Mouse (Mus musculus) neural tube, embryonic 14.5 days (tissue): ENCODE results near the gene Asns. TPM values are rescaled to one million over a fixed set of nuclear protein-coding genes. Genes with fewer than 3 reads are reported as not detected.
"Not testable (repeated sequence)": the region's sequence is repeated elsewhere in the genome, so short reads cannot be mapped to it uniquely, and the experiment has no call there.

Source experiments
- ATAC-seq: fragments of 200-750 bp; cut with Nextera tagmentation; 2 replicates; pipeline ENCODE4 v1.8.0; 2017; ENCODE audit warnings: low read depth, mild to moderate bottlenecking, moderate TSS enrichment, moderate library complexity
- H3K27ac ChIP-seq: fragments of 300-500 bp; sonication (generic); 2 replicates; pipeline ENCODE4 v1.5.1; 2014; ENCODE audit warnings: low read depth, mild to moderate bottlenecking, control low read depth, low read length, moderate library complexity, mixed read lengths
- H3K27me3 ChIP-seq: fragments of 300-500 bp; sonication (generic); 2 replicates; pipeline ENCODE4 v1.6.1; 2014; ENCODE audit warnings: low read length; ENCODE audit not compliant: control insufficient read depth, insufficient read depth
- H3K36me3 ChIP-seq: fragments of 300-500 bp; sonication (generic); 2 replicates; pipeline ENCODE4 v1.6.1; 2014; ENCODE audit warnings: low read length, mixed read lengths; ENCODE audit not compliant: control insufficient read depth, insufficient read depth
- H3K4me1 ChIP-seq: fragments of 300-500 bp; sonication (generic); 2 replicates; pipeline ENCODE4 v1.6.1; 2014; ENCODE audit warnings: low read length; ENCODE audit not compliant: control insufficient read depth, insufficient read depth
- H3K4me2 ChIP-seq: fragments of 300-500 bp; sonication (generic); 2 replicates; pipeline ENCODE4 v1.6.1; 2014; ENCODE audit warnings: mild to moderate bottlenecking, low read depth, low read length, control low read depth
- H3K4me3 ChIP-seq: fragments of 300-500 bp; sonication (generic); 2 replicates; pipeline ENCODE4 v1.5.1; 2014; ENCODE audit warnings: low read depth, low read length, control low read depth, mixed read lengths
- H3K9ac ChIP-seq: fragments of 300-500 bp; sonication (generic); replicated peaks from 2 replicates; pipeline ENCODE4 v1.6.1; 2014; ENCODE audit warnings: low read depth, mild to moderate bottlenecking, control low read depth, low read length, mixed read lengths
- H3K9me3 ChIP-seq: fragments of 300-500 bp; sonication (generic); 2 replicates; pipeline ENCODE4 v1.6.1; 2016; ENCODE audit warnings: low read length; ENCODE audit not compliant: control insufficient read depth
- WGBS: fragments of 180-500 bp; shearing (Covaris S2); extraction: QIAGEN DNeasy Blood & Tissue Kit; methylation state at CpG from one replicate; pipeline ENCODE4 v1.1.7; 2014; 5-methylcytosine and 5-hydroxymethylcytosine counted together
- polyA plus RNA-seq: library from polyadenylated mRNA; unstranded; fragments of >200 nt; fragmentation: Nextera tagmentation; extraction: Ambion mirVana; gene quantifications from 2 replicates; pipeline ENCODE4 v1.2.1, GENCODE M21; 2014

Asns gene
- polyA plus RNA-seq, 1 experiment from 2014 or later, result 121 TPM

GRCm38 (mm10) chr6:7668332-7668731 lies 24.7 kb downstream of the Asns start:
- no peak overlapping the region for H3K4me2 ChIP-seq
- no peak overlapping the region for H3K4me3 ChIP-seq
- H3K9me3 ChIP-seq, result no peaks in the 10 kb centered on the region
- WGBS, result 85% methylated on average over 5 of the region's 5 CpGs
- no peaks in the 10 kb centered on the region for H3K36me3 ChIP-seq
- no peak overlapping the region for H3K9ac ChIP-seq
- no peaks in the 10 kb centered on the region for H3K4me1 ChIP-seq
- no peak for ATAC-seq
- H3K27ac ChIP-seq, result no peak overlapping the region
- no peaks in the 10 kb centered on the region for H3K27me3 ChIP-seq

- not testable (repeated sequence) for H3K27ac ChIP-seq, H3K36me3 ChIP-seq, H3K4me2 ChIP-seq, H3K9ac ChIP-seq, H3K27me3 ChIP-seq, H3K4me3 ChIP-seq, H3K4me1 ChIP-seq, H3K9me3 ChIP-seq, ATAC-seq
- 95% methylated on average over 3 of the region's 4 CpGs for WGBS
Measured at GRCm38 (mm10) chr6:7665902-7666301, 27.2 kb downstream of the Asns start.

GRCm38 (mm10) chr6:7661455-7661854 lies 31.6 kb downstream of the Asns start:
- no peak overlapping the region for H3K9ac ChIP-seq

DNA sequence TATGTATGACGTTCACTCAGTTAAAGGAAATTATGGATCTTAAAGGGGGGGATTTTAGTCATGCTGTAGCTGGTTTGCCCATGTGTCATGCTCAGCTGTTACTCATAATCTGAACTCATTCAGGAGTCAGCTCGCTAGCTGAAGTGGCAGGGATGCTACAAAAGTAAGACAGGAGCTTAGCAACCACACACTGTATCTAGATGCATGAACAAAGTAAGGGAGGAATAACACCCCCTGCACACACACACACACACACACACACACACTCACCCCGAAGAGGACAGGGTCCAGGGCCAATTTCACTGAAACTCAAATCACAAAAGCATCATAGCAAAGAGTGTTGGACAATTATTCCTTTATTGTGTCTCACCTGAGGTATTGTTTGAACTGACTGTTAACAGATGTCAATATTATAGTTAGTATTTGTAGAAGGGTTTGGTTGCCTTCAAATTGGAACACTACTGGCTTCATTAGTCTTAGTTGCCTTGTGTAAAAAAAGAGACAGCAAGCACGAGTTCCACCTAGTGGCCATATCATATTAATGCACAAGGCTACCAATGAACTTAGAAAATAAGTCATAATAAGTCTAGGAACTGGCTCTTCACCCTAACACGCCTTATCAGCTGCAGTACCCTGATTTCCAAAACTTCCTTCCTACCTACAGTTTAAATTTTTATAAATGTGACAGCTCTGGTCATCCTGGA lies 32.5 kb downstream of the Asns start:
- Histone ChIP-seq H3K4me2 (no peak overlapping the region), H3K27me3 (no peaks in the 10 kb centered on the region), H3K4me3 (no peak overlapping the region), H3K4me1 (no peaks in the 10 kb centered on the region), H3K36me3 (no peaks in the 10 kb centered on the region), H3K9me3 (no peaks in the 10 kb centered on the region), H3K9ac (no peak overlapping the region), H3K27ac (no peak overlapping the region)
- peak; percentile 44; the same call in 1 of the 2 replicates for ATAC-seq
- 68% methylated on average over 5 of the region's 5 CpGs for WGBS

More at GRCm38 (mm10) chr6:7661455-7661854, 31.6 kb downstream of the Asns start:
- Histone ChIP-seq H3K4me2 (no peak overlapping the region), H3K27ac (no peak overlapping the region), H3K27me3 (no peaks in the 10 kb centered on the region), H3K4me3 (no peak overlapping the region), H3K9me3 (no peaks in the 10 kb centered on the region), H3K36me3 (no peaks in the 10 kb centered on the region), H3K4me1 (no peaks in the 10 kb centered on the region)
- WGBS, result 75% methylated on average over 4 of the region's 4 CpGs
- no peak for ATAC-seq

DNA sequence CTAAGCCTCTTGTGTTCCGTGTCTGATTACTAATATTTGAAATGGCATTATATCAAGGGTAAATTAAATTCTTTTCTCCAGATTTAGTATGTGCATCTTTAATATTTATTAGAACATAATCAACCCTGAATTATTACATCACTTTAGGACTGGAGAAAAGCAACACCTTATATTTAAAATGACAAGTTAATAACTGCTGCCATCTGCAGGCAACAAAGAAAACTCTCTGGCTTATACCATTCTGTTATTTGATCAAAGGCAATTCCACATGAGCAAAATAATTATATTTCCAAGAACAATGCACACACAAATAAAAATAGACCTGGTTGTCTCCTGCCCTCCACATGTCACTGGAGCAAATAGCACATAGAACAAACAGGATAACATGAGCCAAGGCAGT lies 36.5 kb downstream of the Asns start:
- ATAC-seq, result no peak
- no peak overlapping the region for H3K9ac ChIP-seq

DNA sequence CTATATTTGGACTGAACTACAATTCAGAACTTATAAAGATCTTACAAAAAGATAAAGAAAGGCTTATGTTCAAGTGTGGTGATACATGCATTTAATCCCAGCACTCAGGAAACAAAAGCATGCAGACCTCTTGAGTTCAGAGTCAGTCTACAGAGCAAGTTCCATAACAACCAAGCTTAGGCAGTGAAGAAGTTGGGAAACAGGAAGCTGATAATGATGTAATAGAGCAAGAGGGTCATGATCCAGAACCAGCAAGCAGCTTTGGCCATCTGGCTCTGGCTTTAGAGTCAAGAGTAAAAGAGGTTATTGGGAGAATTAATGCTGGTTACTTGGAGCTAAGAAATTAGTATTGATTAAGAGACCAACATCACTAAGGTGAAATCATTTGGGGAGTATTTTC lies 44.6 kb downstream of the Asns start:
- H3K36me3 ChIP-seq, result no peaks in the 10 kb centered on the region
- no peaks in the 10 kb centered on the region for H3K4me1 ChIP-seq
- H3K4me3 ChIP-seq, result no peak overlapping the region
- no peak overlapping the region for H3K9ac ChIP-seq
- H3K27ac ChIP-seq, result no peak overlapping the region
- no peak overlapping the region for H3K4me2 ChIP-seq
- no peaks in the 10 kb centered on the region for H3K27me3 ChIP-seq
- no peaks in the 10 kb centered on the region for H3K9me3 ChIP-seq
- ATAC-seq, result no peak

More for the DNA sequence above, 36.5 kb downstream of the Asns start:
- Histone ChIP-seq H3K27me3 (no peaks in the 10 kb centered on the region), H3K27ac (no peak overlapping the region), H3K4me3 (no peak overlapping the region), H3K4me1 (no peaks in the 10 kb centered on the region), H3K4me2 (no peak overlapping the region), H3K36me3 (no peaks in the 10 kb centered on the region), H3K9me3 (no peaks in the 10 kb centered on the region)
- WGBS, result 86% methylated on average over 1 of the region's 1 CpGs

Other genes starting within 250 kb of the Asns start
- gene Tac1, start 138.4 kb downstream of the Asns start, polyA plus RNA-seq, result 242 and 302 TPM in 2 replicates
- 3.7 and 3.8 TPM in 2 replicates for gene C1galt1, start 151.6 kb upstream of the Asns start, polyA plus RNA-seq